15 mouse cellular contexts compared by ENCODE assay signal in genomic region chr13:18856026-18856802, GRCm38 (mm10).
DNase-seq lines count a peak whose midpoint lies in the region; ATAC-seq lines count a peak whose summit lies in the region.
"Had no signal": no experiment of that assay in that cellular context is flagged by ENCODE, and none has a peak within 500 bp of the region (broad histone marks: within the 10 kb centered on the region; RNA-seq: fewer than 3 reads in every experiment).

No protein-coding gene starts in this region.

- no peaks in the 10 kb centered on the region for H3K9me3 ChIP-seq in forebrain, embryonic 11.5 days (ENCODE audit: control insufficient read depth, low read length)
- H3K9me3 ChIP-seq in forebrain, embryonic 10.5 days, result no peaks in the 10 kb centered on the region
- H3K9me3 ChIP-seq: limb, embryonic 15.5 days had no signal

- H3K36me3 ChIP-seq in forebrain, embryonic 11.5 days (ENCODE audit: control insufficient read depth, insufficient read depth, low read length), result no peaks in the 10 kb centered on the region
- no peaks in the 10 kb centered on the region; the same call in 1 of the 2 replicates for H3K36me3 ChIP-seq in forebrain, embryonic 10.5 days (replicated peaks)

- H3K4me3 ChIP-seq in forebrain, embryonic 11.5 days (ENCODE audit: low read depth, low read length), result no peak overlapping the region
- H3K4me3 ChIP-seq in forebrain, embryonic 10.5 days, result no peak overlapping the region
- H3K4me3 ChIP-seq: limb, embryonic 15.5 days had no signal

- H3K27me3 ChIP-seq in forebrain, embryonic 11.5 days (ENCODE audit: control insufficient read depth, insufficient read depth, low read length), result no peaks in the 10 kb centered on the region
- H3K27me3 ChIP-seq in forebrain, embryonic 10.5 days (ENCODE audit: poor library complexity, severe bottlenecking), result no peaks in the 10 kb centered on the region
- H3K27me3 ChIP-seq: limb, embryonic 15.5 days had no signal

- H3K4me1 ChIP-seq in forebrain, embryonic 11.5 days (replicated peaks; ENCODE audit: control insufficient read depth, insufficient read depth, low read length), result no peaks in the 10 kb centered on the region
- no peaks in the 10 kb centered on the region; the same call in 1 of the 2 replicates for H3K4me1 ChIP-seq in forebrain, embryonic 10.5 days
- H3K4me1 ChIP-seq: limb, embryonic 15.5 days had no signal

- no peak overlapping the region for H3K9ac ChIP-seq in forebrain, embryonic 11.5 days (ENCODE audit: low read length)
- H3K9ac ChIP-seq: limb, embryonic 15.5 days had no signal

- intact Hi-C loops in left cerebral cortex, postnatal 14 days (cut with DNase I), result no loop called here

- 68% methylated on average over 8 of the region's 8 CpGs for WGBS in forebrain, embryonic 11.5 days
- WGBS in forebrain, embryonic 10.5 days, result 79% methylated on average over 8 of the region's 8 CpGs

- no peak for DNase-seq in forebrain, embryonic 11.5 days (ENCODE audit: low spot score)
- DNase-seq in forebrain, embryonic 10.5 days (ENCODE audit: extremely low spot score, low spot score), result no peak
- DNase-seq in right cerebral cortex, postnatal 10 days (ENCODE audit: low spot score in 2 of 2), result peak; percentile 63 to 71
- DNase-seq in right cerebral cortex, postnatal 25 days, result no peak
- DNase-seq in left cerebral cortex, postnatal 14 days (ENCODE audit: low spot score in 2 of 2), result peak; percentile 17 to 45
- DNase-seq in telencephalon, adult 2 months (ENCODE audit: low read depth, low spot score), result peak; percentile 40
- DNase-seq in kidney, postnatal 10 days, result no peak
- no peak for DNase-seq in testis, postnatal 14 days (ENCODE audit: low spot score)
- DNase-seq: adrenal gland, adult 8-10 months; cerebellum, adult 11 months; heart, adult 18-20 months; kidney, postnatal 25 days; lung, postnatal 10 days; thymus, adult 2 months had no signal

- H3K27ac ChIP-seq in forebrain, embryonic 11.5 days (ENCODE audit: low read depth, low read length), result no peak overlapping the region
- H3K27ac ChIP-seq in forebrain, embryonic 10.5 days, result no peak overlapping the region
- H3K27ac ChIP-seq: limb, embryonic 15.5 days had no signal

- no peak overlapping the region for H3K4me2 ChIP-seq in forebrain, embryonic 11.5 days (ENCODE audit: low read depth, low read length, severe bottlenecking)
- H3K4me2 ChIP-seq: limb, embryonic 15.5 days had no signal

- peak; percentile 67 for ATAC-seq in forebrain, embryonic 11.5 days (replicated peaks; ENCODE audit: low FRiP score)

Comparison
In these comparisons a context has a peak if more than half of its experiments do, and no peak if none do; other contexts are left out.
1. DNase-seq: peak in right cerebral cortex, postnatal 10 days (2 of 2), left cerebral cortex, postnatal 14 days (2 of 2) and telencephalon, adult 2 months (single experiment); none in forebrain, embryonic 11.5 days (single experiment), forebrain, embryonic 10.5 days (single experiment), right cerebral cortex, postnatal 25 days (single experiment), kidney, postnatal 10 days (single experiment) and testis, postnatal 14 days (single experiment).